In the genomic region with DNA sequence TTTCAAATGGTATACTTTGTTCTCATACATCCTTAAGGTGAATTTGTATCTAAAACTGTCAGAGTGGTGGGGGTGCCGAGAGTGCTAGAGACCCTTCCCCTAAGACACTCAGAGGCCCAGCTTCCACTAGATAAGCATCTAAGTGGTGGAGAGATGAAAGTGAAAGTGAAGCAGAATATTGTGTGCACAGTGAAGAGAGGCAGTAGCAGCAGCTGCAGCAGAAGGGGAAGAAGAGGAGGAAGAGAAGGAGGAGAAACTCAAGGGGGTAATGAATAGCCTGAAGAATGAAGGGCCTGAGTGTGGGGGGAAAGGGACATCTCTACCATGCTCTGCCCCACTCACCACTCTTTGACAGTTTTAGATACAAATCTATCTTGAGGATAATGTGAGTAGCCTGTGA, we compare ENCODE assay signal across 12 mouse cellular contexts.
"Had no signal": no experiment of that assay in that cellular context is flagged by ENCODE, and none has a peak within 500 bp of the region (broad histone marks: within the 10 kb centered on the region; RNA-seq: fewer than 3 reads in every experiment).

No protein-coding gene starts in this region.

- H3K4me1 ChIP-seq: intestine, embryonic 15.5 days; kidney, embryonic 15.5 days; limb, embryonic 13.5 days; midbrain, embryonic 12.5 days; neural tube, embryonic 13.5 days had no signal

- H3K4me3 ChIP-seq: intestine, embryonic 15.5 days; kidney, embryonic 15.5 days; limb, embryonic 13.5 days; midbrain, embryonic 12.5 days; neural tube, embryonic 13.5 days had no signal

- H3K9me3 ChIP-seq: intestine, embryonic 15.5 days; limb, embryonic 13.5 days; neural tube, embryonic 13.5 days had no signal

- ATAC-seq: intestine, embryonic 15.5 days had no signal

- H3K36me3 ChIP-seq: intestine, embryonic 15.5 days; kidney, embryonic 15.5 days; limb, embryonic 13.5 days; midbrain, embryonic 12.5 days; neural tube, embryonic 13.5 days had no signal

- H3K27me3 ChIP-seq: intestine, embryonic 15.5 days; kidney, embryonic 15.5 days; limb, embryonic 13.5 days; midbrain, embryonic 12.5 days; neural tube, embryonic 13.5 days had no signal

- H3K27ac ChIP-seq: intestine, embryonic 15.5 days; kidney, embryonic 15.5 days; limb, embryonic 13.5 days; liver, embryonic 14.5 days; midbrain, embryonic 12.5 days; neural tube, embryonic 13.5 days; stomach, postnatal 0 days had no signal

- DNase-seq: kidney, adult 2 months; kidney, postnatal 14 days; left cerebral cortex, postnatal 4 days; right cerebral cortex, adult 18-20 months; right cerebral cortex, postnatal 25 days had no signal
